17 mouse cellular contexts compared by ENCODE assay signal in the genomic region with DNA sequence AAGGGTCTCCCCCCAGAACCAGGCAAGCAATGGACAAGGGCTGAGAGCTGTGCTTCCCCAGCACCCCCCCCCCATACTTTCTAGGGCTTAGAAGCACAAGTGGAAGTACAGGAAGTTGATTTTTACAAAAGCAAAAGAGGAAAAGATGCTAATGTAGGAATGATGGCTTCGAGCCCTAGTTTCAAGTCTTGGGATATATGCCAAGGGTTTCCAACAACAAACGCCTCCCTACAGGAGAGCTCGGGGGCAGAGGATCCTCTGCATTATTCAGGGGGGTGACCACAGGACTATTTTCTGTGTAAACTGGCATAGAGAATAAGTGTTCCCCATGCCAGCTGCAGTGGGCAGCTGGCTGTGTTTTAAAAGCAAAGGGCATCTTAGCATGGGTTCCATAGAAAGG.
A peak's percentile ranks its signal among the peaks of the same experiment; 100 is the strongest.
DNase-seq lines count a peak whose midpoint lies in the region; ATAC-seq and TF ChIP-seq lines count a peak whose summit lies in the region.
"Had no signal": no experiment of that assay in that cellular context is flagged by ENCODE, and none has a peak within 500 bp of the region (broad histone marks: within the 10 kb centered on the region; RNA-seq: fewer than 3 reads in every experiment).

No protein-coding gene starts in this region.

- peaks cover 78% of the 10 kb centered on the region for H3K4me1 ChIP-seq in forebrain, embryonic 13.5 days
- peaks cover 65% of the 10 kb centered on the region for H3K4me1 ChIP-seq in forebrain, embryonic 15.5 days
- peaks cover 37% of the 10 kb centered on the region for H3K4me1 ChIP-seq in lung, embryonic 16.5 days (replicated peaks; ENCODE audit: control insufficient read depth, insufficient read depth, low read length)
- H3K4me1 ChIP-seq in lung, adult 2 months (ENCODE audit: control insufficient read depth, insufficient read depth, low read length): peaks cover 5% of the 10 kb centered on the region; the same call in 1 of the 2 replicates
- peaks cover 81% of the 10 kb centered on the region for H3K4me1 ChIP-seq in hindbrain, embryonic 13.5 days (replicated peaks)
- peaks cover 56% of the 10 kb centered on the region for H3K4me1 ChIP-seq in midbrain, embryonic 15.5 days
- H3K4me1 ChIP-seq: liver, embryonic 15.5 days had no signal

- TF ChIP-seq POLR2A in lung, adult 2 months (IDR thresholded peaks at IDR 0.05; ENCODE audit: borderline replicate concordance, extremely low read depth, low read depth, low read length): no peak

- no peak for ATAC-seq in forebrain, embryonic 13.5 days
- ATAC-seq in forebrain, embryonic 15.5 days (replicated peaks): no peak
- ATAC-seq in lung, embryonic 16.5 days (ENCODE audit: low read depth): 0 out of 2 replicates have a peak, but pooled peaks have one; percentile 21
- ATAC-seq in hindbrain, embryonic 13.5 days (ENCODE audit: low FRiP score): no peak
- no peak for ATAC-seq in midbrain, embryonic 15.5 days (replicated peaks)

- H3K4me2 ChIP-seq in forebrain, embryonic 13.5 days: no peak overlapping the region
- H3K4me2 ChIP-seq in forebrain, embryonic 15.5 days (replicated peaks): no peak overlapping the region
- H3K4me2 ChIP-seq in lung, embryonic 16.5 days (ENCODE audit: low read depth, low read length): no peak overlapping the region
- H3K4me2 ChIP-seq in hindbrain, embryonic 13.5 days: no peak overlapping the region
- H3K4me2 ChIP-seq in midbrain, embryonic 15.5 days: no peak overlapping the region
- H3K4me2 ChIP-seq: embryonic facial prominence, embryonic 12.5 days; heart, embryonic 11.5 days; liver, embryonic 15.5 days had no signal

- no peak overlapping the region for H3K4me3 ChIP-seq in forebrain, embryonic 13.5 days
- H3K4me3 ChIP-seq in forebrain, embryonic 15.5 days: no peak overlapping the region
- H3K4me3 ChIP-seq in lung, embryonic 16.5 days (ENCODE audit: low read length): no peak overlapping the region
- H3K4me3 ChIP-seq in lung, adult 2 months (replicated peaks; ENCODE audit: extremely low read depth, low read depth, low read length): no peak overlapping the region
- H3K4me3 ChIP-seq in hindbrain, embryonic 13.5 days: no peak overlapping the region
- no peak overlapping the region for H3K4me3 ChIP-seq in midbrain, embryonic 15.5 days
- H3K4me3 ChIP-seq: embryonic facial prominence, embryonic 12.5 days; liver, embryonic 15.5 days; myocyte had no signal

- no peaks in the 10 kb centered on the region for H3K9me3 ChIP-seq in forebrain, embryonic 13.5 days (replicated peaks)
- H3K9me3 ChIP-seq in forebrain, embryonic 15.5 days: no peaks in the 10 kb centered on the region
- H3K9me3 ChIP-seq in lung, embryonic 16.5 days (ENCODE audit: control insufficient read depth, low read length): no peaks in the 10 kb centered on the region
- H3K9me3 ChIP-seq in hindbrain, embryonic 13.5 days: no peaks in the 10 kb centered on the region
- no peaks in the 10 kb centered on the region for H3K9me3 ChIP-seq in midbrain, embryonic 15.5 days
- H3K9me3 ChIP-seq: embryonic facial prominence, embryonic 12.5 days; liver, embryonic 15.5 days had no signal

- DNase-seq in lung, adult 2 months: no peak
- no peak for DNase-seq in urinary bladder, adult 18-20 months (ENCODE audit: low spot score in 2 of 2)
- DNase-seq in left cerebral cortex, postnatal 4 days: no peak
- DNase-seq: cerebellum, adult 2 months; kidney, adult 11 months; kidney, postnatal 25 days; thymus, adult 18-20 months had no signal

- no peak for TF ChIP-seq CTCF in lung, adult 2 months (IDR thresholded peaks at IDR 0.05; ENCODE audit: insufficient read depth, low read length)

- WGBS in forebrain, embryonic 13.5 days: 36% methylated on average over 3 of the region's 3 CpGs
- WGBS in forebrain, embryonic 15.5 days: 14% methylated on average over 3 of the region's 3 CpGs
- 15% methylated on average over 3 of the region's 3 CpGs for WGBS in lung, embryonic 16.5 days
- 13% methylated on average over 3 of the region's 3 CpGs for WGBS in lung, adult 2 months
- 58% methylated on average over 3 of the region's 3 CpGs for WGBS in hindbrain, embryonic 13.5 days
- 45% methylated on average over 3 of the region's 3 CpGs for WGBS in midbrain, embryonic 15.5 days

- H3K27ac ChIP-seq in forebrain, embryonic 13.5 days: 0 out of 2 replicates have a peak overlapping the region, but pooled peaks have one; percentile 5
- no peak overlapping the region for H3K27ac ChIP-seq in forebrain, embryonic 15.5 days (replicated peaks)
- H3K27ac ChIP-seq in lung, embryonic 16.5 days (ENCODE audit: low read length): no peak overlapping the region
- peak overlapping the region; percentile 45 for H3K27ac ChIP-seq in hindbrain, embryonic 13.5 days
- H3K27ac ChIP-seq in midbrain, embryonic 15.5 days: peak overlapping the region; percentile 54
- H3K27ac ChIP-seq: embryonic facial prominence, embryonic 12.5 days; liver, embryonic 15.5 days had no signal

- no peaks in the 10 kb centered on the region for H3K36me3 ChIP-seq in forebrain, embryonic 13.5 days (ENCODE audit: poor library complexity, severe bottlenecking)
- H3K36me3 ChIP-seq in forebrain, embryonic 15.5 days: no peaks in the 10 kb centered on the region
- no peaks in the 10 kb centered on the region for H3K36me3 ChIP-seq in lung, embryonic 16.5 days (ENCODE audit: control insufficient read depth, insufficient read depth, low read length)
- no peaks in the 10 kb centered on the region for H3K36me3 ChIP-seq in hindbrain, embryonic 13.5 days
- no peaks in the 10 kb centered on the region for H3K36me3 ChIP-seq in midbrain, embryonic 15.5 days (replicated peaks)
- H3K36me3 ChIP-seq: embryonic facial prominence, embryonic 12.5 days; liver, embryonic 15.5 days had no signal

- intact Hi-C loops in left cerebral cortex, postnatal 4 days (cut with DNase I): no loop called here

- no peak overlapping the region for H3K9ac ChIP-seq in forebrain, embryonic 13.5 days
- no peak overlapping the region for H3K9ac ChIP-seq in forebrain, embryonic 15.5 days (replicated peaks)
- H3K9ac ChIP-seq in lung, embryonic 16.5 days (ENCODE audit: low read length): no peak overlapping the region
- H3K9ac ChIP-seq in hindbrain, embryonic 13.5 days: no peak overlapping the region
- no peak overlapping the region for H3K9ac ChIP-seq in midbrain, embryonic 15.5 days
- H3K9ac ChIP-seq: embryonic facial prominence, embryonic 12.5 days; liver, embryonic 15.5 days had no signal

- no peaks in the 10 kb centered on the region for H3K27me3 ChIP-seq in forebrain, embryonic 13.5 days
- no peaks in the 10 kb centered on the region for H3K27me3 ChIP-seq in forebrain, embryonic 15.5 days
- H3K27me3 ChIP-seq in lung, embryonic 16.5 days (ENCODE audit: control insufficient read depth, insufficient read depth, low read depth, low read length): no peaks in the 10 kb centered on the region
- no peaks in the 10 kb centered on the region for H3K27me3 ChIP-seq in hindbrain, embryonic 13.5 days
- H3K27me3 ChIP-seq in midbrain, embryonic 15.5 days (replicated peaks): no peaks in the 10 kb centered on the region
- H3K27me3 ChIP-seq: CH12.LX; embryonic facial prominence, embryonic 12.5 days; liver, embryonic 15.5 days had no signal

Comparison
In these comparisons a context has a peak if more than half of its experiments do, and no peak if none do; other contexts are left out.
1. H3K27ac ChIP-seq: peak in forebrain, embryonic 13.5 days (single experiment), hindbrain, embryonic 13.5 days (single experiment) and midbrain, embryonic 15.5 days (single experiment); none in forebrain, embryonic 15.5 days (single experiment) and lung, embryonic 16.5 days (single experiment).